Mouse (Mus musculus) ES-Bruce4 (cell line): ENCODE results near the gene Mul1.

Experiments used
- CTCF ChIP-seq: IDR thresholded peaks from one replicate; pipeline ENCODE4 v1.8.1; 2011; ENCODE audit warnings: low read depth, low read length
- EP300 ChIP-seq: IDR thresholded peaks from 2 replicates; pipeline ENCODE4 v1.6.1; 2011; ENCODE audit warnings: low read depth, low read length; ENCODE audit not compliant: insufficient read depth

DNA sequence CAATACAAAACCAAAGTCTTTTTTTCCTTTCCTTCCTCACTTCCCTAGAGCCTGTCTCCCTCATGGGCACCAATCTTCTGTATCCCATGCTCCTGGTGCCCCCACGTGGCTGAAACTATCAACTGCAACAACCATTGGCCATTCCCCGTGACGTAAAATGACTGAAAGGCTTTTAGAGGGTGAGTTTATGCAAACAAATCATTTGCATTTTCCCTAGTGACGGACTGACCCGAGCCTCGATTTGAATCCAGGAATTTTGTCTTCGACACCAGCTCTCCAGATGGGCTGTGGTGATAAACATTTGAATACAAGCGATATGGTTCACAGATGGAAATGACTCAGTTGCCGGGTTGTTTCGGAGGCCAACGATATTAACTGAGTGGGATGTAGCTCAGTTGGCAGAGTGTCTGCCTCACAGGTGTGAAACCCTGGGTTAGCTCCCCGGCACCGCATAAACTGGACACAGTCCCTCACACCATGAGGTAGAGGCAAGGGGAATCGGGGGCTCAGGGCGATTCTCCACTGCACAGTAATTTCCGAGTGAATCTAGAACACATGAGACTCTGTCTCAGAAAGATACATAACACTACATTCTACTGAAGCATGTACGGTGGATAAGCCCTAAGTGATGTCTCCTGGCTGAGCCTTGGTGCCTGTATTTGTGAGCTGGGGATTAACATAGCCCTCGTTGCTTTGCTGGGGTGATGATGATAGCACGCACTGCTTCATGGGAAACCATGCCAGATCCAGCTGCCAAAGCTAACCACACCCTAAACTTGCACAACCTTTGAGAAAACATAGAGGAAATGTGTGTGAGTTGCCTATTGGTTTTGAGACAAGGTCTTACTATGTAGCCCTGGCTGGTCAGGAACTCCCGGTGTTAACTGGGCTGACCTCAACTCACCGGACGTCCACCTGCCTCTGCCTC lies 7.4 kb upstream of the Mul1 start:
- TF ChIP-seq EP300 (no peak), CTCF (peak; percentile 82)
